In the genomic region with DNA sequence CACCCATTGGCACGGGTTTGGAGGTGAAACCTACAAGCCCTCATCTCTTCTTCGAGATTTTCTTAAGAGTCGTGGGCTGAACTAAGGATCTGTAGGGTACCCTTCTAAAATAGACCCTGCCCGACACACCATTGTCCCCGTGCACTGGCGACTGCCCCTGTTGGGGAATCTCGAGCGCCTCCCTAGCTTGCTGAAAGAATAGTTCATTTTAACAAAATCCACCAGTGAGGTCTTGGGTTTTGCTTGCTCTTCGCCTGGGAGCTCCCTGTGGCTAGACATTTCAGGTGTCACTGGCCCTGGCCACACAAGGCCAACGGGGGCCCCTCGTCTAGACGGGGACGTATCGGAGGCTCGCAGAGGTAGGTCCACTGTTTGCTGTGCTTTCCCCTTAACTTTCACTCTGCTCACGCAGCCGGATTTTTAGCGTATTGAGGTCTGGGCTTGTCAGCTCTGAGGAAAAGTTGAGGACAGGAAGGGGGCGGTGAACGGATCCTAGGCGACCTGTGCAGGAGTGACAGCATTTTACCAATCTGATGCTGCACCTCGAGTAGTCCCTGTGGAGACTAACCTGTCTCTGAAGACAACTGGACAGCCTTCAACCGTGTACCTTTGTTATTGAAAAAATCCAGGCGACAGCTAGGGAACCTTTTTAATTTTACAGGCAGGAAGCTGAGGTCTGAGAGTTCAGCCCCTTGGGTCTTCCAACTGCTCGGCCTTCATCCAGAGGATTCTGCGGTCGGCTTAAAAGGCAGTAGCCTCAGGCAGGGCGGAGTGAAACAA, we compare ENCODE assay signal across 8 mouse cellular contexts. TPM values are rescaled to one million over a fixed set of nuclear protein-coding genes. Genes with fewer than 3 reads are reported as not detected.
DNase-seq lines count a peak whose midpoint lies in the region; ATAC-seq and TF ChIP-seq lines count a peak whose summit lies in the region.

No protein-coding gene starts in this region.

- H3K27ac ChIP-seq in ES-Bruce4 (ENCODE audit: insufficient read depth, low read length): no peak overlapping the region
- H3K27ac ChIP-seq in bone marrow, adult 2 months (ENCODE audit: control insufficient read depth, insufficient read depth, low read depth, low read length, poor library complexity): peak overlapping the region; percentile 75
- peak overlapping the region; percentile 85 for H3K27ac ChIP-seq in forebrain, embryonic 14.5 days (ENCODE audit: low read depth, low read length)

- ATAC-seq in forebrain, embryonic 14.5 days: peak; percentile 52

- peak overlapping the region; percentile 76 for H3K9ac ChIP-seq in ES-Bruce4 (ENCODE audit: low read depth, poor library complexity, severe bottlenecking)
- peak overlapping the region; percentile 95 for H3K9ac ChIP-seq in forebrain, embryonic 14.5 days (ENCODE audit: low read length)

- H3K4me3 ChIP-seq in ES-Bruce4 (ENCODE audit: low read depth, low read length): peak overlapping the region; percentile 75
- H3K4me3 ChIP-seq in bone marrow, adult 2 months (replicated peaks; ENCODE audit: control insufficient read depth, low read depth, low read length): peak overlapping the region; percentile 67
- peak overlapping the region; percentile 66 for H3K4me3 ChIP-seq in forebrain, embryonic 14.5 days (ENCODE audit: low read depth, low read length)

- H3K36me3 ChIP-seq in ES-Bruce4 (ENCODE audit: control insufficient read depth, insufficient read depth, low read length, poor library complexity, severe bottlenecking): no peaks in the 10 kb centered on the region
- H3K36me3 ChIP-seq in forebrain, embryonic 14.5 days (ENCODE audit: control insufficient read depth, insufficient read depth, low read length): no peaks in the 10 kb centered on the region

- no peak for TF ChIP-seq EP300 in ES-Bruce4 (IDR thresholded peaks at IDR 0.05; ENCODE audit: insufficient read depth, low read depth, low read length)

- H3K27me3 ChIP-seq in ES-Bruce4 (ENCODE audit: control insufficient read depth, insufficient read depth, low read length, poor library complexity, severe bottlenecking): no peaks in the 10 kb centered on the region
- no peaks in the 10 kb centered on the region for H3K27me3 ChIP-seq in forebrain, embryonic 14.5 days (replicated peaks; ENCODE audit: control insufficient read depth, insufficient read depth, low read length)

- peak; percentile 80 for DNase-seq in forebrain, embryonic 14.5 days (ENCODE audit: low spot score)
- DNase-seq in heart, postnatal 4 days: peak; percentile 49
- DNase-seq in layer of hippocampus, adult 9-11 months: peak; percentile 56
- DNase-seq in lung, postnatal 14 days: peak; percentile 60
- peak; percentile 54 for DNase-seq in right cerebral cortex, adult 18-20 months
- DNase-seq in urinary bladder, postnatal 36 days (ENCODE audit: low spot score in 2 of 2): peak; percentile 27 to 41

- no peaks in the 10 kb centered on the region for H3K4me1 ChIP-seq in ES-Bruce4 (ENCODE audit: control insufficient read depth, insufficient read depth, low read length)
- H3K4me1 ChIP-seq in bone marrow, adult 2 months (ENCODE audit: control insufficient read depth, insufficient read depth, low read length): no peaks in the 10 kb centered on the region; the same call in 1 of the 2 replicates
- peaks cover 30% of the 10 kb centered on the region for H3K4me1 ChIP-seq in forebrain, embryonic 14.5 days (ENCODE audit: control insufficient read depth, insufficient read depth, low read length)

- H3K9me3 ChIP-seq in ES-Bruce4 (replicated peaks; ENCODE audit: control insufficient read depth, insufficient read depth, low read length, poor library complexity, severe bottlenecking): no peaks in the 10 kb centered on the region
- no peaks in the 10 kb centered on the region for H3K9me3 ChIP-seq in forebrain, embryonic 14.5 days (replicated peaks; ENCODE audit: control insufficient read depth, low read length)

- no peak for TF ChIP-seq CTCF in ES-Bruce4 (IDR thresholded peaks at IDR 0.05; ENCODE audit: low read depth, low read length)
- no peak for TF ChIP-seq CTCF in bone marrow, adult 2 months (IDR thresholded peaks at IDR 0.05; ENCODE audit: control insufficient read depth, insufficient read depth, low read length)

- H3K4me2 ChIP-seq in forebrain, embryonic 14.5 days (ENCODE audit: low read length): peak overlapping the region; percentile 87

- no peak for TF ChIP-seq POLR2A in ES-Bruce4 (IDR thresholded peaks at IDR 0.05; ENCODE audit: insufficient read depth, low read length)
- TF ChIP-seq POLR2A in bone marrow, adult 2 months (IDR thresholded peaks at IDR 0.05; ENCODE audit: borderline replicate concordance, control insufficient read depth, low read depth, low read length): no peak

- WGBS in bone marrow, adult 2 months: under 1% methylated on average over 28 of the region's 28 CpGs
- under 1% methylated on average over 28 of the region's 28 CpGs for WGBS in forebrain, embryonic 14.5 days

RNA-seq across cellular contexts. Expression of gene St6gal1, which starts 1.5 kb away (rescaled TPM):
- polyA plus RNA-seq in ES-Bruce4 (2011; ENCODE audit: insufficient read depth, insufficient read length, low read depth, missing spikeins): 13.9 and 14.0 TPM in 2 replicates
- 3.6 and 8.7 TPM in 2 replicates for polyA plus RNA-seq in bone marrow, adult 2 months (2011; ENCODE audit: insufficient read depth, insufficient read length, low replicate concordance, missing spikeins)
- 46.0 and 56.0 TPM in 2 replicates for polyA plus RNA-seq in forebrain, embryonic 14.5 days (2014; fragmentation: Nextera tagmentation; extraction: Ambion mirVana)
- 10 to 100 TPM; 19.8 to 20.3 TPM for total RNA-seq in heart, postnatal 4 days (2021)
